Mouse (Mus musculus): ENCODE data around the gene Uprt. TPM values are rescaled to one million over a fixed set of nuclear protein-coding genes. Genes with fewer than 3 reads are reported as not detected.

Gene Uprt
- polyA plus RNA-seq (2012; rRNA removed): 0.47 and 0.59 TPM in 2 replicates
- 0.22 and 0.27 TPM in 2 replicates for polyA plus RNA-seq (2014; fragmentation: Nextera tagmentation; extraction: Ambion mirVana)

GRCm38 (mm10) chrX:104482572-104483443 lies at the start of gene Uprt:
Gene Uprt, plus strand, starts transcription at chrX:104482818.
- Histone ChIP-seq H3K9me3 (ENCODE audit: control insufficient read depth, low read length) (no peaks in the 10 kb centered on the region), H3K4me1 (replicated peaks; ENCODE audit: control insufficient read depth in 2 of 2, insufficient read depth in 2 of 2, low read length in 1 of 2) (peaks cover 0 to 2% of the 10 kb centered on the region in 2 experiments; a peak in 1 of 4 replicates), H3K27ac (no peak within 1 kb of the TSS), H3K4me3 (ENCODE audit: insufficient read depth in 1 of 2, low read depth in 2 of 2, low read length in 2 of 2) (peak within 1 kb of the TSS; percentile 63 to 74), H3K4me2 (ENCODE audit: low read depth) (peak within 1 kb of the TSS; percentile 71), H3K36me3 (replicated peaks; ENCODE audit: control insufficient read depth, insufficient read depth, low read depth) (no peaks in the 10 kb centered on the region), H3K27me3 (ENCODE audit: control insufficient read depth, insufficient read depth, low read length) (no peaks in the 10 kb centered on the region), H3K9ac (replicated peaks) (peak within 1 kb of the TSS; percentile 61)
- peak; percentile 48 to 55 (median 52) for DNase-seq (ENCODE audit: low read depth in 3 of 3, low spot score in 3 of 3)
- 18% methylated on average over 34 of the region's 34 CpGs for WGBS (ENCODE audit: insufficient replicate concordance)
- TF ChIP-seq EP300 (IDR thresholded peaks at IDR 0.05; ENCODE audit: low read depth) (no peak), CTCF (IDR thresholded peaks at IDR 0.05; ENCODE audit: low read depth) (no peak)
- peak; percentile 94 for ATAC-seq (ENCODE audit: insufficient read depth)

- no peaks in the 10 kb centered on the region for H3K36me3 ChIP-seq (replicated peaks; ENCODE audit: control insufficient read depth, insufficient read depth, low read depth)
- ATAC-seq (ENCODE audit: insufficient read depth): no peak
- no peak for TF ChIP-seq CTCF (IDR thresholded peaks at IDR 0.05; ENCODE audit: low read depth)
- TF ChIP-seq EP300 (IDR thresholded peaks at IDR 0.05; ENCODE audit: low read depth): no peak
- H3K9me3 ChIP-seq (ENCODE audit: control insufficient read depth, low read length): no peaks in the 10 kb centered on the region
- H3K27ac ChIP-seq: no peak overlapping the region
- no peak overlapping the region for H3K4me2 ChIP-seq (ENCODE audit: low read depth)
- no peaks in the 10 kb centered on the region; the same call in 1 of the 2 replicates for H3K27me3 ChIP-seq (ENCODE audit: control insufficient read depth, insufficient read depth, low read length)
- DNase-seq (ENCODE audit: low read depth in 3 of 3, low spot score in 3 of 3): no peak
- no peak overlapping the region for H3K9ac ChIP-seq (replicated peaks)
- 38% methylated on average over 1 of the region's 1 CpGs for WGBS (ENCODE audit: insufficient replicate concordance)
- H3K4me3 ChIP-seq (ENCODE audit: insufficient read depth in 1 of 2, low read depth in 2 of 2, low read length in 2 of 2): no peak overlapping the region
- H3K4me1 ChIP-seq (replicated peaks; ENCODE audit: control insufficient read depth in 2 of 2, insufficient read depth in 2 of 2, low read length in 1 of 2): no peaks in the 10 kb centered on the region
Measured at GRCm38 (mm10) chrX:104433456-104433855, 49.2 kb upstream of the Uprt start.

GRCm38 (mm10) chrX:104452433-104452832 lies 30.2 kb upstream of the Uprt start:
- Histone ChIP-seq H3K27ac (no peak overlapping the region), H3K4me2 (ENCODE audit: low read depth) (no peak overlapping the region), H3K4me3 (ENCODE audit: insufficient read depth in 1 of 2, low read depth in 2 of 2, low read length in 2 of 2) (no peak overlapping the region), H3K9me3 (ENCODE audit: control insufficient read depth, low read length) (no peaks in the 10 kb centered on the region), H3K36me3 (replicated peaks; ENCODE audit: control insufficient read depth, insufficient read depth, low read depth) (no peaks in the 10 kb centered on the region), H3K4me1 (replicated peaks; ENCODE audit: control insufficient read depth in 2 of 2, insufficient read depth in 2 of 2, low read length in 1 of 2) (no peaks in the 10 kb centered on the region), H3K9ac (replicated peaks) (no peak overlapping the region), H3K27me3 (ENCODE audit: control insufficient read depth, insufficient read depth, low read length) (no peaks in the 10 kb centered on the region)
- WGBS (ENCODE audit: insufficient replicate concordance): 42% methylated on average over 1 of the region's 1 CpGs
- ATAC-seq (ENCODE audit: insufficient read depth) (no peak), DNase-seq (ENCODE audit: low read depth in 3 of 3, low spot score in 3 of 3) (no peak)
- no peak for TF ChIP-seq CTCF (IDR thresholded peaks at IDR 0.05; ENCODE audit: low read depth)
- no peak for TF ChIP-seq EP300 (IDR thresholded peaks at IDR 0.05; ENCODE audit: low read depth)

GRCm38 (mm10) chrX:104461755-104462154 lies 20.9 kb upstream of the Uprt start:
- Histone ChIP-seq H3K4me3 (ENCODE audit: insufficient read depth in 1 of 2, low read depth in 2 of 2, low read length in 2 of 2) (no peak overlapping the region), H3K9me3 (ENCODE audit: control insufficient read depth, low read length) (no peaks in the 10 kb centered on the region), H3K9ac (replicated peaks) (no peak overlapping the region), H3K4me2 (ENCODE audit: low read depth) (no peak overlapping the region), H3K4me1 (replicated peaks; ENCODE audit: control insufficient read depth in 2 of 2, insufficient read depth in 2 of 2, low read length in 1 of 2) (no peaks in the 10 kb centered on the region), H3K36me3 (replicated peaks; ENCODE audit: control insufficient read depth, insufficient read depth, low read depth) (no peaks in the 10 kb centered on the region), H3K27ac (no peak overlapping the region), H3K27me3 (ENCODE audit: control insufficient read depth, insufficient read depth, low read length) (no peaks in the 10 kb centered on the region; the same call in 1 of the 2 replicates)
- DNase-seq (ENCODE audit: low read depth in 3 of 3, low spot score in 3 of 3) (no peak), ATAC-seq (ENCODE audit: insufficient read depth) (no peak)
- WGBS (ENCODE audit: insufficient replicate concordance): 49% methylated on average over 2 of the region's 2 CpGs
- no peak for TF ChIP-seq EP300 (IDR thresholded peaks at IDR 0.05; ENCODE audit: low read depth)
- TF ChIP-seq CTCF (IDR thresholded peaks at IDR 0.05; ENCODE audit: low read depth): no peak

GRCm38 (mm10) chrX:104464376-104464775 lies 18.2 kb upstream of the Uprt start:
- 49% methylated on average over 6 of the region's 6 CpGs for WGBS (ENCODE audit: insufficient replicate concordance)
- Histone ChIP-seq H3K36me3 (replicated peaks; ENCODE audit: control insufficient read depth, insufficient read depth, low read depth) (no peaks in the 10 kb centered on the region), H3K4me2 (ENCODE audit: low read depth) (no peak overlapping the region), H3K9ac (replicated peaks) (no peak overlapping the region), H3K27me3 (ENCODE audit: control insufficient read depth, insufficient read depth, low read length) (no peaks in the 10 kb centered on the region; the same call in 1 of the 2 replicates), H3K4me3 (ENCODE audit: insufficient read depth in 1 of 2, low read depth in 2 of 2, low read length in 2 of 2) (no peak overlapping the region), H3K27ac (no peak overlapping the region), H3K4me1 (replicated peaks; ENCODE audit: control insufficient read depth in 2 of 2, insufficient read depth in 2 of 2, low read length in 1 of 2) (no peaks in the 10 kb centered on the region), H3K9me3 (ENCODE audit: control insufficient read depth, low read length) (no peaks in the 10 kb centered on the region)
- DNase-seq (ENCODE audit: low read depth in 3 of 3, low spot score in 3 of 3) (no peak), ATAC-seq (ENCODE audit: insufficient read depth) (no peak)
- TF ChIP-seq EP300 (IDR thresholded peaks at IDR 0.05; ENCODE audit: low read depth): no peak
- no peak for TF ChIP-seq CTCF (IDR thresholded peaks at IDR 0.05; ENCODE audit: low read depth)
